Mouse (Mus musculus): Measurements from ENCODE around the gene Rufy2. TPM values are rescaled to one million over a fixed set of nuclear protein-coding genes. Genes with fewer than 3 reads are reported as not detected.
A peak's percentile ranks its signal among the peaks of the same experiment; 100 is the strongest.

Rufy2 gene
- total RNA-seq, 2 experiments from 2014 or later = 91.8 to 97.3 TPM

- DNase-seq (ENCODE audit: extremely low spot score in 1 of 2, low spot score in 2 of 2) = no peak
- intact Hi-C loops (cut with DNase I) = loop anchor here (5.0 kb wide), 2 partner anchors 83 to 117 kb away; no protein-coding TSS in a partner anchor
- Histone ChIP-seq H3K4me3 (no peak overlapping the region), H3K27ac (no peak overlapping the region)
- no peak for TF ChIP-seq CTCF (IDR thresholded peaks at IDR 0.05)
Measured at GRCm38 (mm10) chr10:62984495-62984894, 4.5 kb downstream of the Rufy2 start.

GRCm38 (mm10) chr10:62987341-62987740 is 7.3 kb downstream of the Rufy2 start:
- peak; percentile 68 for TF ChIP-seq CTCF (IDR thresholded peaks at IDR 0.05)
- Histone ChIP-seq H3K27ac (no peak overlapping the region), H3K4me3 (no peak overlapping the region)
- intact Hi-C loops (cut with DNase I) = no loop called here
- DNase-seq (ENCODE audit: extremely low spot score in 1 of 2, low spot score in 2 of 2) = no peak

GRCm38 (mm10) chr10:62990636-62991035 is 10.6 kb downstream of the Rufy2 start:
- no peak overlapping the region for H3K27ac ChIP-seq
- no peak overlapping the region for H3K4me3 ChIP-seq
- no peak for DNase-seq (ENCODE audit: extremely low spot score in 1 of 2, low spot score in 2 of 2)
- TF ChIP-seq CTCF (IDR thresholded peaks at IDR 0.05) = no peak
- intact Hi-C loops (cut with DNase I) = no loop called here

- DNase-seq (ENCODE audit: extremely low spot score in 1 of 2, low spot score in 2 of 2) = no peak
- TF ChIP-seq CTCF (IDR thresholded peaks at IDR 0.05) = no peak
- intact Hi-C loops (cut with DNase I) = no loop called here
- no peak overlapping the region for H3K4me3 ChIP-seq
- H3K27ac ChIP-seq = no peak overlapping the region
Measured at GRCm38 (mm10) chr10:62993991-62994390, 14.0 kb downstream of the Rufy2 start.

GRCm38 (mm10) chr10:63000584-63000983 is 20.6 kb downstream of the Rufy2 start:
- Histone ChIP-seq H3K27ac (no peak overlapping the region), H3K4me3 (no peak overlapping the region)
- DNase-seq (ENCODE audit: extremely low spot score in 1 of 2, low spot score in 2 of 2) = no peak
- intact Hi-C loops (cut with DNase I) = no loop called here
- no peak for TF ChIP-seq CTCF (IDR thresholded peaks at IDR 0.05)

- Histone ChIP-seq H3K27ac (no peak overlapping the region), H3K4me3 (no peak overlapping the region)
- TF ChIP-seq CTCF (IDR thresholded peaks at IDR 0.05) = no peak
- DNase-seq (ENCODE audit: extremely low spot score in 1 of 2, low spot score in 2 of 2) = no peak
- intact Hi-C loops (cut with DNase I) = no loop called here
Measured at GRCm38 (mm10) chr10:63003252-63003651, 23.2 kb downstream of the Rufy2 start.

- no peak for TF ChIP-seq CTCF (IDR thresholded peaks at IDR 0.05)
- no peak for DNase-seq (ENCODE audit: extremely low spot score in 1 of 2, low spot score in 2 of 2)
- intact Hi-C loops (cut with DNase I) = no loop called here
Measured at GRCm38 (mm10) chr10:63004556-63004955, 24.5 kb downstream of the Rufy2 start.

GRCm38 (mm10) chr10:63008193-63008592 is 28.2 kb downstream of the Rufy2 start:
- H3K4me3 ChIP-seq = no peak overlapping the region
- no peak for DNase-seq (ENCODE audit: extremely low spot score in 1 of 2, low spot score in 2 of 2)
- H3K27ac ChIP-seq = no peak overlapping the region
- intact Hi-C loops (cut with DNase I) = no loop called here
- TF ChIP-seq CTCF (IDR thresholded peaks at IDR 0.05) = no peak

More at GRCm38 (mm10) chr10:63004556-63004955, 24.5 kb downstream of the Rufy2 start:
- H3K4me3 ChIP-seq = no peak overlapping the region
- no peak overlapping the region for H3K27ac ChIP-seq

GRCm38 (mm10) chr10:63010268-63010667 is 30.2 kb downstream of the Rufy2 start:
- Histone ChIP-seq H3K4me3 (no peak overlapping the region), H3K27ac (no peak overlapping the region)
- no peak for TF ChIP-seq CTCF (IDR thresholded peaks at IDR 0.05)
- no peak for DNase-seq (ENCODE audit: extremely low spot score in 1 of 2, low spot score in 2 of 2)
- intact Hi-C loops (cut with DNase I) = no loop called here

GRCm38 (mm10) chr10:63011556-63011955 is 31.5 kb downstream of the Rufy2 start:
- DNase-seq (ENCODE audit: extremely low spot score in 1 of 2, low spot score in 2 of 2) = no peak
- TF ChIP-seq CTCF (IDR thresholded peaks at IDR 0.05) = no peak
- no peak overlapping the region for H3K27ac ChIP-seq
- intact Hi-C loops (cut with DNase I) = no loop called here
- H3K4me3 ChIP-seq = no peak overlapping the region

- DNase-seq (ENCODE audit: extremely low spot score in 1 of 2, low spot score in 2 of 2) = no peak
- TF ChIP-seq CTCF (IDR thresholded peaks at IDR 0.05) = no peak
- Histone ChIP-seq H3K27ac (no peak overlapping the region), H3K4me3 (no peak overlapping the region)
- intact Hi-C loops (cut with DNase I) = no loop called here
Measured at GRCm38 (mm10) chr10:63013476-63013875, 33.5 kb downstream of the Rufy2 start.

GRCm38 (mm10) chr10:63014168-63014567 is 34.1 kb downstream of the Rufy2 start:
- TF ChIP-seq CTCF (IDR thresholded peaks at IDR 0.05) = no peak; the same call in 1 of the 2 replicates
- intact Hi-C loops (cut with DNase I) = no loop called here
- Histone ChIP-seq H3K4me3 (no peak overlapping the region), H3K27ac (no peak overlapping the region)
- no peak for DNase-seq (ENCODE audit: extremely low spot score in 1 of 2, low spot score in 2 of 2)

GRCm38 (mm10) chr10:63019304-63019703 is 39.3 kb downstream of the Rufy2 start:
- no peak for TF ChIP-seq CTCF (IDR thresholded peaks at IDR 0.05)
- intact Hi-C loops (cut with DNase I) = no loop called here
- Histone ChIP-seq H3K27ac (no peak overlapping the region), H3K4me3 (no peak overlapping the region)
- DNase-seq (ENCODE audit: extremely low spot score in 1 of 2, low spot score in 2 of 2) = no peak
